Mouse (Mus musculus) brain, embryonic 14.5 days (tissue): ENCODE data around the gene Lamc2.

Experiments used
- CTCF ChIP-seq: fragments of 200-500 bp; IDR thresholded peaks from 2 replicates; pipeline ENCODE4 v1.5.1; 2012; ENCODE audit warnings: inconsistent platforms, mild to moderate bottlenecking, moderate library complexity, borderline replicate concordance; ENCODE audit not compliant: insufficient read depth, insufficient read length; ENCODE audit errors: extremely low read depth
- POLR2A ChIP-seq: fragments of 200-500 bp; IDR thresholded peaks from 2 replicates; pipeline ENCODE4 v1.6.1; 2012; ENCODE audit warnings: mild to moderate bottlenecking, inconsistent platforms, borderline replicate concordance; ENCODE audit not compliant: poor library complexity, insufficient read depth, insufficient read length, severe bottlenecking; ENCODE audit errors: extremely low read depth

DNA sequence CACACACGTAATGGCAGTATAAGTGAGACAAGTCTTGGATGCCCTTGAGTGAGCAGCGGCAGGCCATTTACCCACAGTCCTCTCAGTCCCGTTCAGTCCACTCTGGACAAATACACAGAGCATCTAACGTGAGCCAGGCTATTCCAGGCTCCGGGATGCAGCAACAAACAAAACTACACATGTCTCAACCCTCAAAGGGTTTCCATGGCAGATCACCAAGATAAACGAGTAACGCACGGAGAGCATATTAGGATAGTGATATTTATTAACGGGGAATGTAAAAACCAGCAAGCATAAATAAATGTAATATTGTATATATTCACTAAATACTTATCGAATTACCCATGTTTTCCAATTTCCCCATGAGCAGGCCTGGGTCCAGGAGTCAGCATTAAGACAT is 15.2 kb downstream of the Lamc2 start:
- no peak for TF ChIP-seq CTCF
- no peak for TF ChIP-seq POLR2A
